9 mouse cellular contexts compared by ENCODE assay signal in the genomic region with DNA sequence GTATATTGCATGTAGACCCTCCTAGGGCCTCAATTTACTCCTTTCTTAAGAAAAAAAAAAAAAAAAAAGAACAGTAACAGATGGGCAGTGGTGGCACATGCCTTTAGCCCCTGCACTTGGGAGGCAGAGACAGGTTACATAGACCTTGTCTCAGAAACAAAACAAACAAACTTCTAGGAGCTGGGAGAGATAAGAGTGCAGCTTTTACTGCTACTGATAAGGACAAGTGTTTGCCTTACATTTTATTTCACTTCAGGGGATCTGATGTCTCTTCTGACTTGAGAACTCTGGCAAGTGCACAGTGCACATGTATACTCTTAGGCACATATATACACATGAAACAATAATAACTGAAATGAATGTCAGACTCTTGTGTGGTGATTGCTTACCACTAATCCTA. TPM values are rescaled to one million over a fixed set of nuclear protein-coding genes. Genes with fewer than 3 reads are reported as not detected.
A peak's percentile ranks its signal among the peaks of the same experiment; 100 is the strongest.
DNase-seq lines count a peak whose midpoint lies in the region; ATAC-seq and TF ChIP-seq lines count a peak whose summit lies in the region.
"Had no signal": no experiment of that assay in that cellular context is flagged by ENCODE, and none has a peak within 500 bp of the region (broad histone marks: within the 10 kb centered on the region; RNA-seq: fewer than 3 reads in every experiment).

No protein-coding gene starts in this region.

- peak overlapping the region; percentile 81 for H3K4me2 ChIP-seq in lung, postnatal 0 days (replicated peaks; ENCODE audit: low read depth, low read length)
- peak overlapping the region; percentile 87 for H3K4me2 ChIP-seq in intestine, embryonic 16.5 days (ENCODE audit: low read depth, low read length)
- peak overlapping the region; percentile 52 for H3K4me2 ChIP-seq in neural tube, embryonic 15.5 days

- no peaks in the 10 kb centered on the region for H3K36me3 ChIP-seq in erythroblast, embryonic 14.5 days (ENCODE audit: control insufficient read depth)
- H3K36me3 ChIP-seq in lung, postnatal 0 days (ENCODE audit: insufficient read depth, low read length), result no peaks in the 10 kb centered on the region
- H3K36me3 ChIP-seq in intestine, embryonic 16.5 days (ENCODE audit: control insufficient read depth, insufficient read depth, low read length), result no peaks in the 10 kb centered on the region
- H3K36me3 ChIP-seq in neural tube, embryonic 15.5 days, result no peaks in the 10 kb centered on the region

- no peak for TF ChIP-seq CTCF in lung, postnatal 0 days (IDR thresholded peaks at IDR 0.05)

- TF ChIP-seq EP300 in lung, postnatal 0 days (IDR thresholded peaks at IDR 0.05), result no peak

- peak overlapping the region; percentile 97 for H3K27ac ChIP-seq in lung, postnatal 0 days (ENCODE audit: low read length)
- H3K27ac ChIP-seq in intestine, embryonic 16.5 days (ENCODE audit: low read length), result peak overlapping the region; percentile 96
- H3K27ac ChIP-seq in neural tube, embryonic 15.5 days (replicated peaks), result peak overlapping the region; percentile 76; the same call in 1 of the 2 replicates

- ATAC-seq in erythroblast, adult 5-6 weeks (replicated peaks; ENCODE audit: low FRiP score, poor library complexity, severe bottlenecking), result no peak
- no peak for ATAC-seq in lung, postnatal 0 days
- peak; percentile 8 for ATAC-seq in intestine, embryonic 16.5 days
- ATAC-seq in neural tube, embryonic 15.5 days (ENCODE audit: low FRiP score), result no peak

- no peaks in the 10 kb centered on the region for H3K9me3 ChIP-seq in erythroblast, embryonic 14.5 days (ENCODE audit: control insufficient read depth, low read length)
- no peaks in the 10 kb centered on the region for H3K9me3 ChIP-seq in lung, postnatal 0 days (ENCODE audit: low read length)
- no peaks in the 10 kb centered on the region for H3K9me3 ChIP-seq in intestine, embryonic 16.5 days (ENCODE audit: control insufficient read depth, low read length)
- no peaks in the 10 kb centered on the region for H3K9me3 ChIP-seq in neural tube, embryonic 15.5 days (replicated peaks)

- no peak overlapping the region for H3K9ac ChIP-seq in lung, postnatal 0 days (replicated peaks; ENCODE audit: low read depth)
- H3K9ac ChIP-seq in intestine, embryonic 16.5 days (ENCODE audit: low read depth, low read length), result peak overlapping the region; percentile 74
- H3K9ac ChIP-seq in neural tube, embryonic 15.5 days (replicated peaks), result no peak overlapping the region

- peaks cover 64% of the 10 kb centered on the region for H3K4me1 ChIP-seq in erythroblast, embryonic 14.5 days (ENCODE audit: control insufficient read depth)
- peaks cover 32% of the 10 kb centered on the region for H3K4me1 ChIP-seq in lung, postnatal 0 days (ENCODE audit: insufficient read depth, low read depth, low read length)
- H3K4me1 ChIP-seq in intestine, embryonic 16.5 days (ENCODE audit: control insufficient read depth, insufficient read depth, low read length), result peaks cover 45% of the 10 kb centered on the region
- peaks cover 52% of the 10 kb centered on the region for H3K4me1 ChIP-seq in neural tube, embryonic 15.5 days

- H3K27me3 ChIP-seq in erythroblast, embryonic 14.5 days (ENCODE audit: control insufficient read depth), result peaks cover 22% of the 10 kb centered on the region
- no peaks in the 10 kb centered on the region for H3K27me3 ChIP-seq in lung, postnatal 0 days (replicated peaks; ENCODE audit: insufficient read depth, low read length)
- H3K27me3 ChIP-seq in intestine, embryonic 16.5 days (replicated peaks; ENCODE audit: control insufficient read depth, insufficient read depth, low read length), result no peaks in the 10 kb centered on the region
- H3K27me3 ChIP-seq in neural tube, embryonic 15.5 days (replicated peaks), result 0 out of 2 replicates have a peak, but pooled peaks cover 3% of the 10 kb centered on the region

- DNase-seq in lung, postnatal 0 days (ENCODE audit: low spot score), result peak; percentile 68
- no peak for DNase-seq in lung, postnatal 10 days
- DNase-seq in cerebellum, adult 11 months, result no peak
- DNase-seq in urinary bladder, adult 18-20 months (ENCODE audit: low spot score in 2 of 2), result no peak
- DNase-seq: right cerebral cortex, postnatal 25 days had no signal

- peak overlapping the region; percentile 59 for H3K4me3 ChIP-seq in erythroblast, embryonic 14.5 days (replicated peaks)
- H3K4me3 ChIP-seq in lung, postnatal 0 days (ENCODE audit: low read depth, low read length), result no peak overlapping the region
- peak overlapping the region; percentile 50; the same call in 1 of the 2 replicates for H3K4me3 ChIP-seq in intestine, embryonic 16.5 days (ENCODE audit: low read length)
- H3K4me3 ChIP-seq in neural tube, embryonic 15.5 days (replicated peaks), result no peak overlapping the region

RNA-seq across cellular contexts. Expression of gene Ier2, which starts 5.4 kb away (rescaled TPM):
- 17.2 and 18.5 TPM in 2 replicates for polyA plus RNA-seq in erythroblast, embryonic 14.5 days (2012)
- 17.8 and 22.9 TPM in 2 replicates for total RNA-seq in erythroblast, adult 5-6 weeks (2015; ENCODE audit: low replicate concordance)
- total RNA-seq in erythroblast, adult 5-6 weeks (2017; ENCODE audit: low replicate concordance), result 9.2 and 14.8 TPM in 2 replicates
- 113 and 140 TPM in 2 replicates for polyA plus RNA-seq in lung, postnatal 0 days (2015; fragmentation: Nextera tagmentation; extraction: Ambion mirVana)
- 77.7 and 78.7 TPM in 2 replicates for polyA plus RNA-seq in intestine, embryonic 16.5 days (2015; fragmentation: Nextera tagmentation; extraction: Ambion mirVana)
- 20.3 and 33.1 TPM in 2 replicates for polyA plus RNA-seq in neural tube, embryonic 15.5 days (2015; fragmentation: Nextera tagmentation; extraction: Ambion mirVana)

RNA-seq across cellular contexts. Expression of gene Trmt1, which starts 28.9 kb away (rescaled TPM):
- polyA plus RNA-seq in erythroblast, embryonic 14.5 days (2012), result 8.9 and 9.0 TPM in 2 replicates
- 9.8 and 16.9 TPM in 2 replicates for total RNA-seq in erythroblast, adult 5-6 weeks (2015; ENCODE audit: low replicate concordance)
- total RNA-seq in erythroblast, adult 5-6 weeks (2017; ENCODE audit: low replicate concordance), result 18.3 and 21.5 TPM in 2 replicates
- polyA plus RNA-seq in lung, postnatal 0 days (2015; fragmentation: Nextera tagmentation; extraction: Ambion mirVana), result 38.4 and 43.4 TPM in 2 replicates
- 60.0 and 67.1 TPM in 2 replicates for polyA plus RNA-seq in intestine, embryonic 16.5 days (2015; fragmentation: Nextera tagmentation; extraction: Ambion mirVana)
- 66.7 and 75.1 TPM in 2 replicates for polyA plus RNA-seq in neural tube, embryonic 15.5 days (2015; fragmentation: Nextera tagmentation; extraction: Ambion mirVana)

RNA-seq across cellular contexts. Expression of gene Nacc1, which starts 30.5 kb away (rescaled TPM):
- polyA plus RNA-seq in erythroblast, embryonic 14.5 days (2012), result 7.0 and 8.5 TPM in 2 replicates
- 12.7 and 19.9 TPM in 2 replicates for total RNA-seq in erythroblast, adult 5-6 weeks (2015; ENCODE audit: low replicate concordance)
- 8.2 and 13.1 TPM in 2 replicates for total RNA-seq in erythroblast, adult 5-6 weeks (2017; ENCODE audit: low replicate concordance)
- polyA plus RNA-seq in lung, postnatal 0 days (2015; fragmentation: Nextera tagmentation; extraction: Ambion mirVana), result 7.1 and 7.4 TPM in 2 replicates
- polyA plus RNA-seq in intestine, embryonic 16.5 days (2015; fragmentation: Nextera tagmentation; extraction: Ambion mirVana), result 11.0 and 14.8 TPM in 2 replicates
- 12.3 and 14.1 TPM in 2 replicates for polyA plus RNA-seq in neural tube, embryonic 15.5 days (2015; fragmentation: Nextera tagmentation; extraction: Ambion mirVana)

RNA-seq across cellular contexts. Expression of gene Lyl1, which starts 44.1 kb away (rescaled TPM):
- polyA plus RNA-seq in erythroblast, embryonic 14.5 days (2012), result 61.4 and 62.8 TPM in 2 replicates
- total RNA-seq in erythroblast, adult 5-6 weeks (2015; ENCODE audit: low replicate concordance), result 37.4 and 40.3 TPM in 2 replicates
- total RNA-seq in erythroblast, adult 5-6 weeks (2017; ENCODE audit: low replicate concordance), result 43.1 and 44.2 TPM in 2 replicates
- polyA plus RNA-seq in lung, postnatal 0 days (2015; fragmentation: Nextera tagmentation; extraction: Ambion mirVana), result 11.6 and 13.9 TPM in 2 replicates
- polyA plus RNA-seq in intestine, embryonic 16.5 days (2015; fragmentation: Nextera tagmentation; extraction: Ambion mirVana), result 4.9 and 5.0 TPM in 2 replicates
- 3.1 and 6.1 TPM in 2 replicates for polyA plus RNA-seq in neural tube, embryonic 15.5 days (2015; fragmentation: Nextera tagmentation; extraction: Ambion mirVana)

Comparison
In these comparisons a context has a peak if more than half of its experiments do, and no peak if none do; other contexts are left out.
1. H3K4me3 ChIP-seq: peak in erythroblast, embryonic 14.5 days (single experiment) and intestine, embryonic 16.5 days (single experiment); none in lung, postnatal 0 days (single experiment) and neural tube, embryonic 15.5 days (single experiment).
2. Peak in every context shown above with its lines, with median percentiles within 50 percentile points of each other: H3K27ac ChIP-seq and H3K4me2 ChIP-seq.